Mouse (Mus musculus) heart, embryonic 15.5 days (tissue): Measurements from ENCODE around the gene Rassf1. TPM values are rescaled to one million over a fixed set of nuclear protein-coding genes. Genes with fewer than 3 reads are reported as not detected.

ENCODE experiments used
- ATAC-seq: fragments of 200-750 bp; cut with Nextera tagmentation; replicated peaks from 2 replicates; pipeline ENCODE4 v1.8.0; 2017; ENCODE audit warnings: low read depth, moderate TSS enrichment; ENCODE audit not compliant: insufficient number of reproducible peaks, insufficient read depth, low FRiP score
- H3K27ac ChIP-seq: fragments of 300-500 bp; sonication (generic); 2 replicates; pipeline ENCODE4 v1.5.1; 2015; ENCODE audit warnings: mild to moderate bottlenecking, inconsistent platforms
- H3K27me3 ChIP-seq: fragments of 300-500 bp; sonication (generic); 2 replicates; pipeline ENCODE4 v1.6.1; 2015; ENCODE audit warnings: inconsistent platforms
- H3K36me3 ChIP-seq: fragments of 300-500 bp; sonication (generic); 2 replicates; pipeline ENCODE4 v1.6.1; 2015; ENCODE audit warnings: mild to moderate bottlenecking, inconsistent platforms
- H3K4me1 ChIP-seq: fragments of 300-500 bp; sonication (generic); replicated peaks from 2 replicates; pipeline ENCODE4 v1.6.1; 2015; ENCODE audit warnings: inconsistent platforms
- H3K4me2 ChIP-seq: fragments of 300-500 bp; sonication (generic); 2 replicates; pipeline ENCODE4 v1.6.1; 2015; ENCODE audit warnings: inconsistent platforms, mild to moderate bottlenecking, moderate library complexity
- H3K4me3 ChIP-seq: fragments of 300-500 bp; sonication (generic); 2 replicates; pipeline ENCODE4 v1.5.1; 2015; ENCODE audit warnings: mild to moderate bottlenecking, inconsistent platforms
- H3K9ac ChIP-seq: fragments of 300-500 bp; sonication (generic); 2 replicates; pipeline ENCODE4 v1.6.1; 2015; ENCODE audit warnings: mild to moderate bottlenecking, inconsistent platforms
- H3K9me3 ChIP-seq: fragments of 300-500 bp; sonication (generic); replicated peaks from 2 replicates; pipeline ENCODE4 v1.6.1; 2016; ENCODE audit warnings: inconsistent platforms
- WGBS: fragments of 180-500 bp; shearing (Covaris S2); methylation state at CpG from one replicate; pipeline ENCODE4 v1.1.7; 2015; ENCODE audit warnings: mixed read lengths; 5-methylcytosine and 5-hydroxymethylcytosine counted together
- polyA plus RNA-seq: library from polyadenylated mRNA; unstranded; fragments of >200 nt; fragmentation: Nextera tagmentation; extraction: Ambion mirVana; gene quantifications from 2 replicates; pipeline ENCODE4 v1.2.1, GENCODE M21; 2015

The Rassf1 gene
- polyA plus RNA-seq, 1 experiment from 2014 or later, result 45.3 TPM

- H3K9me3 ChIP-seq, result no peaks in the 10 kb centered on the region
- peak within 1 kb of the TSS; percentile 71 for H3K4me3 ChIP-seq
- peak within 1 kb of the TSS; percentile 66 for H3K9ac ChIP-seq
- under 1% methylated on average over 46 of the region's 46 CpGs for WGBS
- H3K36me3 ChIP-seq, result peaks cover 37% of the 10 kb centered on the region
- H3K4me2 ChIP-seq, result peak within 1 kb of the TSS; percentile 72
- ATAC-seq, result peak; percentile 88
- no peaks in the 10 kb centered on the region for H3K27me3 ChIP-seq
- peaks cover 38% of the 10 kb centered on the region for H3K4me1 ChIP-seq
- H3K27ac ChIP-seq, result peak within 1 kb of the TSS; percentile 42
These were observed 9.6 kb upstream of the Rassf1 start, which contains the start of the genes Cyb561d2 and Nprl2 for GRCm38 (mm10) chr9:107541474-107542351. Cyb561d2 (minus strand) TSS chr9:107542193. Nprl2 (plus strand) TSS chr9:107542226.

- Histone ChIP-seq H3K4me3 (peak overlapping the region; percentile 71), H3K9me3 (no peaks in the 10 kb centered on the region), H3K36me3 (peaks cover 34% of the 10 kb centered on the region), H3K4me2 (peak overlapping the region; percentile 72), H3K4me1 (peaks cover 38% of the 10 kb centered on the region), H3K27me3 (no peaks in the 10 kb centered on the region), H3K27ac (peak overlapping the region; percentile 42), H3K9ac (peak overlapping the region; percentile 66)
- 0 out of 2 replicates have a peak, but pooled peaks have one; percentile 2 for ATAC-seq
- WGBS, result under 1% methylated on average over 11 of the region's 11 CpGs
These were observed 9.0 kb upstream of the Rassf1 start for GRCm38 (mm10) chr9:107542352-107542686.

GRCm38 (mm10) chr9:107542721-107543120 is 8.6 kb upstream of the Rassf1 start:
- ATAC-seq, result no peak
- Histone ChIP-seq H3K27me3 (no peaks in the 10 kb centered on the region), H3K36me3 (peaks cover 31% of the 10 kb centered on the region), H3K4me2 (peak overlapping the region; percentile 72), H3K9me3 (no peaks in the 10 kb centered on the region), H3K9ac (peak overlapping the region; percentile 66), H3K27ac (no peak overlapping the region), H3K4me3 (peak overlapping the region; percentile 71), H3K4me1 (peaks cover 39% of the 10 kb centered on the region)
- WGBS, result 46% methylated on average over 8 of the region's 8 CpGs

GRCm38 (mm10) chr9:107543299-107543698 is 8.1 kb upstream of the Rassf1 start:
- 78% methylated on average over 11 of the region's 11 CpGs for WGBS
- H3K4me3 ChIP-seq, result no peak overlapping the region
- H3K9me3 ChIP-seq, result no peaks in the 10 kb centered on the region
- no peaks in the 10 kb centered on the region for H3K27me3 ChIP-seq
- H3K9ac ChIP-seq, result no peak overlapping the region
- peaks cover 39% of the 10 kb centered on the region for H3K4me1 ChIP-seq
- no peak overlapping the region for H3K4me2 ChIP-seq
- H3K27ac ChIP-seq, result no peak overlapping the region
- H3K36me3 ChIP-seq, result peaks cover 25% of the 10 kb centered on the region
- no peak for ATAC-seq

GRCm38 (mm10) chr9:107544196-107544700 is 7.1 kb upstream of the Rassf1 start:
- Histone ChIP-seq H3K9ac (no peak overlapping the region), H3K4me3 (no peak overlapping the region), H3K36me3 (peaks cover 15% of the 10 kb centered on the region; the same call in 1 of the 2 replicates), H3K4me1 (peaks cover 39% of the 10 kb centered on the region), H3K27me3 (peaks cover 6% of the 10 kb centered on the region; the same call in 1 of the 2 replicates), H3K4me2 (no peak overlapping the region), H3K9me3 (no peaks in the 10 kb centered on the region), H3K27ac (no peak overlapping the region)
- 92% methylated on average over 17 of the region's 17 CpGs for WGBS
- no peak for ATAC-seq

- no peak for ATAC-seq
- Histone ChIP-seq H3K9me3 (no peaks in the 10 kb centered on the region), H3K36me3 (peaks cover 11% of the 10 kb centered on the region; the same call in 1 of the 2 replicates), H3K9ac (no peak overlapping the region), H3K27me3 (peaks cover 8% of the 10 kb centered on the region; the same call in 1 of the 2 replicates), H3K4me2 (no peak overlapping the region), H3K4me1 (peaks cover 39% of the 10 kb centered on the region), H3K4me3 (no peak overlapping the region), H3K27ac (no peak overlapping the region)
- WGBS, result 88% methylated on average over 12 of the region's 12 CpGs
These were observed 6.6 kb upstream of the Rassf1 start for GRCm38 (mm10) chr9:107544729-107545128.

- Histone ChIP-seq H3K4me2 (no peak overlapping the region), H3K27me3 (peaks cover 11% of the 10 kb centered on the region; the same call in 1 of the 2 replicates), H3K9ac (no peak overlapping the region), H3K36me3 (peaks cover 8% of the 10 kb centered on the region; the same call in 1 of the 2 replicates), H3K9me3 (no peaks in the 10 kb centered on the region), H3K27ac (no peak overlapping the region), H3K4me3 (no peak overlapping the region), H3K4me1 (peaks cover 39% of the 10 kb centered on the region)
- 79% methylated on average over 10 of the region's 10 CpGs for WGBS
- no peak for ATAC-seq
These were observed 6.2 kb upstream of the Rassf1 start for GRCm38 (mm10) chr9:107545199-107545598.

GRCm38 (mm10) chr9:107545602-107546001 is 5.8 kb upstream of the Rassf1 start:
- H3K4me2 ChIP-seq, result no peak overlapping the region
- H3K4me1 ChIP-seq, result peaks cover 39% of the 10 kb centered on the region
- H3K4me3 ChIP-seq, result no peak overlapping the region
- H3K27me3 ChIP-seq, result peaks cover 14% of the 10 kb centered on the region; the same call in 1 of the 2 replicates
- WGBS, result 14% methylated on average over 3 of the region's 3 CpGs
- H3K27ac ChIP-seq, result no peak overlapping the region
- no peaks in the 10 kb centered on the region for H3K9me3 ChIP-seq
- no peak overlapping the region for H3K9ac ChIP-seq
- ATAC-seq, result no peak
- peaks cover 8% of the 10 kb centered on the region; the same call in 1 of the 2 replicates for H3K36me3 ChIP-seq

- H3K4me2 ChIP-seq, result peak within 1 kb of the TSS; percentile 58
- peak within 1 kb of the TSS; percentile 26 for H3K4me3 ChIP-seq
- H3K27ac ChIP-seq, result 0 out of 2 replicates have a peak within 1 kb of the TSS, but pooled peaks have one; percentile 11
- H3K9me3 ChIP-seq, result no peaks in the 10 kb centered on the region
- ATAC-seq, result peak; percentile 33; the same call in 1 of the 2 replicates
- 0 out of 2 replicates have a peak within 1 kb of the TSS, but pooled peaks have one; percentile 7 for H3K9ac ChIP-seq
- H3K36me3 ChIP-seq, result peaks cover 8% of the 10 kb centered on the region; the same call in 1 of the 2 replicates
- H3K4me1 ChIP-seq, result peaks cover 44% of the 10 kb centered on the region
- 3% methylated on average over 20 of the region's 20 CpGs for WGBS
- peaks cover 18% of the 10 kb centered on the region; the same call in 1 of the 2 replicates for H3K27me3 ChIP-seq
These were observed 4.3 kb upstream of the Rassf1 start, which contains the start of gene Zmynd10 for GRCm38 (mm10) chr9:107547026-107547425. Zmynd10 (plus strand) TSS chr9:107547298.

GRCm38 (mm10) chr9:107547957-107548356 is 3.4 kb upstream of the Rassf1 start:
- Histone ChIP-seq H3K9ac (no peak overlapping the region), H3K4me3 (no peak overlapping the region), H3K4me2 (no peak overlapping the region), H3K4me1 (peaks cover 46% of the 10 kb centered on the region), H3K27ac (no peak overlapping the region), H3K9me3 (no peaks in the 10 kb centered on the region), H3K27me3 (peaks cover 18% of the 10 kb centered on the region; the same call in 1 of the 2 replicates), H3K36me3 (peaks cover 8% of the 10 kb centered on the region; the same call in 1 of the 2 replicates)
- ATAC-seq, result no peak
- WGBS, result 73% methylated on average over 5 of the region's 5 CpGs

- H3K27me3 ChIP-seq, result peaks cover 18% of the 10 kb centered on the region; the same call in 1 of the 2 replicates
- no peak for ATAC-seq
- H3K4me2 ChIP-seq, result no peak overlapping the region
- peaks cover 52% of the 10 kb centered on the region for H3K4me1 ChIP-seq
- no peaks in the 10 kb centered on the region for H3K9me3 ChIP-seq
- H3K36me3 ChIP-seq, result peaks cover 8% of the 10 kb centered on the region; the same call in 1 of the 2 replicates
- 86% methylated on average over 10 of the region's 10 CpGs for WGBS
- no peak overlapping the region for H3K4me3 ChIP-seq
- no peak overlapping the region for H3K27ac ChIP-seq
- no peak overlapping the region for H3K9ac ChIP-seq
These were observed 2.5 kb upstream of the Rassf1 start for GRCm38 (mm10) chr9:107548820-107549219.
